Mouse (Mus musculus): ENCODE results near the gene Ltbp3. TPM values are rescaled to one million over a fixed set of nuclear protein-coding genes. Genes with fewer than 3 reads are reported as not detected.
A peak's percentile ranks its signal among the peaks of the same experiment; 100 is the strongest.

Ltbp3 gene
- polyA plus RNA-seq, 1 experiment, result 59.4 TPM

DNA sequence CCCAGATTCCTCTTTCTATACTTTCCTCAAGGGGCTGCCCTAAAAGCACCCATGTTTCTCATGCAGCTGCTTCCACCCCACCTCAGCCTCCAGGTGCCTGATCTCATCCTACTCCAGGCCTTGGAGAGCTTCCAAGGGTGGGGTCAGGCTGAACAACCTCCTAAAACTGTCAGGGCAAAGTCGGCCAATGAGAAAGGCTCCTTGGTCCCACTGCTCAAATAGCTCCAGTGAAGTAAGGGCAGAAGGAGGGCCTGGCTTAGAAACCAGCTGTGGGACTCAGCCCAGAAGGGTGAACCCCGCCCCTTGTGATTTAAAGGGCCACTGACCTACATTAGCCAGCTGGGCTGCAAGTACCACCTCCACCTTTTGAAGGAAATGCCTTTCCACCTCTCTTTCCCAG lies 27.0 kb upstream of the Ltbp3 start:
- Histone ChIP-seq H3K4me1 (ENCODE audit: control insufficient read depth, insufficient read depth, insufficient read length, low read length) (peaks cover 7% of the 10 kb centered on the region), H3K27ac (replicated peaks; ENCODE audit: low read depth, low read length) (peak overlapping the region; percentile 32), H3K4me3 (ENCODE audit: insufficient read depth, low read depth, low read length) (no peak overlapping the region)

DNA sequence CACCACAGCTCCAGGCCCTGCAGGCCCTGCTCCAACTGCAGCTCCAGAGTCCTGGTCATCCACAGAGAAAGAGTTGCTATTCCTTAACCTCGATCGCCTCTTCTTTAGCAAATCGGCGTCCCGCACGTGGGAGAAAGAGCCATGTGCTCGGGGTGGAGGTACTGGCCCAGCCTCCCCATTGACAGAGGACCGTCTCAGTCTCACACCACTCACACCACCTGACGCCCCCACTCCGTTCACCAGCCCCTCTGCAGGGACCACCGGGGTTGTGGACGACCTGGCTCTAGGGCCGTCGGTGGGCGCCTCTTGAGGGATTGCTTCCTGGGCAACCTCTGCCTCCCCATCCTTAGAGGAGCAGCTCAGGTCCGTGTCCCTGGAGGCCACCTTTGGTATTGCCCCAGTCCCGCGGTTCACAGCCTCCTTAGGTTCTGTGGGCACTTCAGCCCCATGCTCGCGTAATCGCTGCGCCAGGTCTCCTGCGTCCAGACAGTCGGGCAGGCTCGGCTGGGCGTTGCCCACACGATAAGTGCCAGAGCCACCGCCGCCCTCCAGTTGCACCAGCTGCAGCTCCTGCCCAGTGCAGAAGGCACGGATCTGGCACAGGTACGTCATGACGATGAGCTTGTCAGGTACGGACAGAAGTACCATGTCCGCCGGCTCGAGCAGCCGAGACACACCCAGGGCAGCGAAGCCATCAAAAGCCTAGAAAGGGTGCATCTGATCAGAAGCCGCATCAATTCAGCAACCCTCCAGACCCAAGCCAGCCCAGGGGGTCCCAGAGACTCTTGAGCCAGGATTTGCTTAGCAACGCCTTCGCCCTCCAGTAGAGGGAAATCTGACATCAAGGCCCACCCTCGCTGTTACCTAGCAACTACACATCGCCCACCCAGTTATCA lies 24.7 kb upstream of the Ltbp3 start:
- H3K27ac ChIP-seq (replicated peaks; ENCODE audit: low read depth, low read length), result no peak overlapping the region

DNA sequence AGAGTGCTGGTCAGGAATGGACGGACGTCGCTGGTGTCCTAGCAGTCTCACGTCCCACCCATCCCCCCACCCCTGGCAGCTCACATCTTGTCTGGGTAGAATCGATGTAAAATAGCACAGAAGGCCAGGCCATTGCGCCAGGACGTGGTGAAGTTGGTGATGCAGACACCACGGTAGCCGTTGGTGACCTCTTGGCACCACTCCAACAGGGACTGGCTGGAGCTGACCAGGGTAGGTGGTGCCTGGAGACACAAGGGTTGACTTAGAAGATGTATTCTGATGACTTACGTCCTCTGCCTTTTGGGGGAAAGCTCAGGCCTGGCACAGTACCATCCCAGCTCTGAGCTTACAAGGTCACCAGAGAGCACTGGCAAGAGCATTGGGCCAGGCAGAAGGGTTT lies 23.7 kb upstream of the Ltbp3 start:
- Histone ChIP-seq H3K4me1 (ENCODE audit: control insufficient read depth, insufficient read depth, insufficient read length, low read length) (peaks cover 4% of the 10 kb centered on the region), H3K4me3 (ENCODE audit: insufficient read depth, low read depth, low read length) (no peak overlapping the region), H3K27ac (replicated peaks; ENCODE audit: low read depth, low read length) (no peak overlapping the region)

More for the DNA sequence above, 24.7 kb upstream of the Ltbp3 start:
- Histone ChIP-seq H3K4me1 (ENCODE audit: control insufficient read depth, insufficient read depth, insufficient read length, low read length) (peaks cover 7% of the 10 kb centered on the region), H3K4me3 (ENCODE audit: insufficient read depth, low read depth, low read length) (no peak overlapping the region)

DNA sequence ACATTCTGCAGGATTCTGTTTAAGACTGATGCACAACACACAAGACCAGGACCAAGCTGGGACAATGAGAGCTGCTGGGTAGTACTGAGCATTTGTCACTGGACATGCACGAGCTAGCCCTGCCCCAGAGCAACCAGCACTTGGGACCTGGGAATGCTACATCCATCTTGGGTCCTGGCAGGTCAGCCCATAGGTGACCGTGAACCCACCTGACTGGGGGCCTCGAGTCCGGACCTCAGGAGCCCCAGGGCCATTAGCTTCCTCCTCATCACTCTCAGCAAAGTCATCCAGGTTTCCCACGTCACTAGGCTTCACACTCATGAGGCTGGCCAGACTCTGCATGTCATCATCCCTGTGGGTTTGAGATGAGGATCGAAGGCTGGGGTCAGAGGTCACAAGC lies 19.5 kb upstream of the Ltbp3 start:
- peaks cover 6% of the 10 kb centered on the region for H3K4me1 ChIP-seq (ENCODE audit: control insufficient read depth, insufficient read depth, insufficient read length, low read length)
- H3K27ac ChIP-seq (replicated peaks; ENCODE audit: low read depth, low read length), result no peak overlapping the region

DNA sequence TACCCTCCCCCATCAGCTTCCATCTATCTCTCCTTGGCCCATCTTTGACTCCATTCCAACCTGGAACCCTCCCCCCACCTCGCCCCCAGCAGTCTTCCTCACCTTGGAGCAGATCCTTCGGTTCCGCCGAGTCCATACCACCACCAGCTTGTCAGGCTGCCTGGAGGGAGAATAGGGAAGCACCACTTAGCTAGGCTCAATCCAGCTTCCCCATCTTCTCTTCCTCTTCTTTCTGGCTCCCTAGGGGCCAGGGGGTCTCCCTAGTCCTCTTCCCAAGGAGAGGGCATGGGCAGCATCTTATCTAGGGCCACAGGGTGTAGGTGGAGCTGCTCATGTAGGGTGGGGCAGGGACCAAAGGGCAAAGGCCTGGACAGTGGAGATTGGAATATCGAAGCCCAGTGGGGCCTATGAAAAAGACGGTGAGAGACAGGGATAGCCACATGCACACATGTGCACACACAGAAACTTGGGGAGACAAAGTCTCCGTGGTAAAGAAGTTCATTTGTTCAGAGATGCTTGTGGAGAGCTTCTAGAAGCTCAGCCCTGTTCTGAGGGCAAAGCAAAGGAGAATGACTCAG lies 17.8 kb upstream of the Ltbp3 start:
- Histone ChIP-seq H3K4me3 (ENCODE audit: insufficient read depth, low read depth, low read length) (no peak overlapping the region), H3K27ac (replicated peaks; ENCODE audit: low read depth, low read length) (no peak overlapping the region), H3K4me1 (ENCODE audit: control insufficient read depth, insufficient read depth, insufficient read length, low read length) (peaks cover 12% of the 10 kb centered on the region)

More for the DNA sequence above, 19.5 kb upstream of the Ltbp3 start:
- H3K4me3 ChIP-seq (ENCODE audit: insufficient read depth, low read depth, low read length), result no peak overlapping the region

DNA sequence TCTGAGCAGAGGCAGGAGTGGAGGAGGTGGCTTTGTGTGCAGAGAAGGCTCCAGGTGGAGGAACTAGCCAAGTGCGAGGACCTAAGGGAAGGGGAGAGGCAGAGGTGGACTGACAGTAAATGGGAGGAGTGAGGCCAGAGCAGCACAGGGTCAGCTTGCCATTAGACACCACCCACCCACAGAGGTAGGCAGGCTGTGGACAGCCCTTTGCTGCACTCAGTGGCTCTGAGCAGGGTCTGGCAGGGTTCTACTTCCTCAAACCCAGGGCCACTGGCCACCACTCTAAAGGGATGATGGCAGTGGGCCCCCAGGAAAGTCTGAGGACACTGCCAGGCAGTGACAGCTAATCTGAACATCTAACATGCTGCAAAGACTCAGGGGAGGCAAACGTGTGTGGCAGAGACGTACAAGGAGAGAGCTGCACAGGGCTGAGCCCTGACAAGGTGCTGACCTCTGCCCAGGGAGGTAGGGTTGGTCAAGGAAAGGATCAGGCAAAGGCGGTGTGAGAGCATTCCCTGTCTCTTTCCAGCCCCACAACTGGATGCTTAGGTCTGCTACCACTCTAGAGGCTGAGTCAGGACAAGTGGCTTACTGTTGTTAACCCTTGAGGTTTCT lies 16.7 kb upstream of the Ltbp3 start:
- peak overlapping the region; percentile 82 for H3K4me3 ChIP-seq (ENCODE audit: insufficient read depth, low read depth, low read length)

DNA sequence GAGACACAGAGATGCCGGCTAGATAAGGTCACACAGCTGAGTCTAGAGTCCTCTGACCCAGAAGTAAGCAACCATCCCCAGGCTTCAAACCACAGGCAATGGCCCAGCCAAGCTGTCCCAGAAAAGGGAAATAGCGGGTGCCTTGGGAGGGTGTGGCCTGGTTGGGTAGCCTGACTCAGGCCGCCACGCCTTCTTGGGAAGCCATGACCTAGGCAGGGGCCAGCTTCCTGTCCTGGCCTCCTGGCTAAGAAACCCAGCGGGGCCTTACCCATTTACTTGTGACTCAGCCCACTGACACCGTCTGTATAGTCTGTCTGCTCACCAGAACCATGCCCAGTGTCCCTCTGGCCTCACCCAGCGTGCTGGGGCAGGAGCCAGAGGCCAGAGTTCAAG lies 16.2 kb upstream of the Ltbp3 start:
- H3K27ac ChIP-seq (replicated peaks; ENCODE audit: low read depth, low read length), result peak overlapping the region; percentile 94
- H3K4me3 ChIP-seq (ENCODE audit: insufficient read depth, low read depth, low read length), result peak overlapping the region; percentile 82
- peaks cover 13% of the 10 kb centered on the region for H3K4me1 ChIP-seq (ENCODE audit: control insufficient read depth, insufficient read depth, insufficient read length, low read length)

More for the DNA sequence above, 16.7 kb upstream of the Ltbp3 start:
- peak overlapping the region; percentile 82 for H3K27ac ChIP-seq (replicated peaks; ENCODE audit: low read depth, low read length)
- peaks cover 13% of the 10 kb centered on the region for H3K4me1 ChIP-seq (ENCODE audit: control insufficient read depth, insufficient read depth, insufficient read length, low read length)

DNA sequence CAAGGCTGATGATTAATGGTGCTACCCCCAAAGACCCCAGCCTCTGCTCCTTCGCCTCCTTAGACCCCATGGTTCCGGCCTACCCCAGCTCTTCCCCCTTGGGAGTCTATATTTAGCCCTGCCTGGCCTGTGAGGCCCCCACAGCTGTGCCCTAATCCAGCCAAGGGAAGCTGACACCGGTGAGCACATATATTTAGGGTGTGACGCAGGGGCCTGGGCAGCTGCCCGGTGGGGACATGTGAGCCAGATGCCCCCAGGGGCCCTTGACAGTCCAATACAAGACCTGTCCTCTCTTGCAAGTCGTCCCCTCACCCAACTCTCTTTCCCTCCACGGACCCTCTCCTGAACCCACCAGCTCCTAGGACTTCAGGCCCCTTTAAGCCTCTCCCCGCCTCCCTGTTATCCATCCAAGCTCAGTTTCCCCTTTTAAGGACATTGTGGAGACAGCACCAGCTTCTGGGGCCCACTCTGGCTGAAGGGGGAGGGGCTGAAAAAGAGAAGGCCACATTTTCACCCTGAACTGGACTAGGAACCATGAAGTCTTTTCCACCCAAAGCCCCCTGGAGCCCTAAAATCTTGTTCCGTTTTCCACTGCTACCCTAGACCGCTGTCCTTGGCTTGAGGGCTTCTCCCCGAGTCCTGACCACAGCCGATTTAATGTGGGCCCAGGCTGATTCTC lies 15.5 kb upstream of the Ltbp3 start:
- peak overlapping the region; percentile 94 for H3K27ac ChIP-seq (replicated peaks; ENCODE audit: low read depth, low read length)
- H3K4me1 ChIP-seq (ENCODE audit: control insufficient read depth, insufficient read depth, insufficient read length, low read length), result peaks cover 13% of the 10 kb centered on the region
- H3K4me3 ChIP-seq (ENCODE audit: insufficient read depth, low read depth, low read length), result peak overlapping the region; percentile 82

DNA sequence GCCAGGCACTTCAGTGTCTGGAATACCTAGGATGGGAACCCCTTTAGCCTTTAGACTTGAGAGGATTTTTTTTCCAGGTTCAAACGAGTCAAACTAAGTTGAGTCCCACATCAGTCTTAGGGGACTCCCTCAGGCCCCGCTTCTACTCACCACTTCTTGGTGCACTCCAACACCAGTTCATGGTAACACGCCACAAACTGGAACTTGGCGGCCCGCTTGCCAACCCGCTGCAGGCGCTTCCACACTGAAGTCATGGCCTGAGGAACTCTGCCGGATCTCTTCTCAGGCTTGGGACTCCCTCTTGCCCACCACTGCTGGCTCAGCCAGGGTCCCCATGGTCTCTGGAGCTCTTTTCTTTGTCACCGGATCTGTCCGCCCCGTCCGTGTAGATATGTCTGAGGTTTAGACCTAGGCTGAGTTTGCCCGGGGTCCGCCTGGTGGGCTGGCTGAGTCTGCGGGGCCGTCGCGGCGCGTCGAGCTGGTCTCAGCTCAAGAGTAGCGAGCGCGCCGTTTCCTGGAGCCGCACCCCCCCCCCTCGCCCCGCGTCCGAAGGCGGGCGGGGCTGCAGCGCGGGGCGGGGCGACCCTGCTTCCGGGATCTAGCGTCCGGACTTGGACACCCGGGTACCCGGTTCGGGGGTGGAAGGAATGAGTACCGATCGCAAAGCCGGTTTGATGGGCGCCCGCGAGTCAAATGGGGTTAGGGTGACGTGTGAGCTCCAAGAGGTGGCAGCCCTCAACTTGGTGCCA lies 14.8 kb upstream of the Ltbp3 start, which contains the start of gene Ehbp1l1:
Gene Ehbp1l1 (minus strand): TSS at position 551 of the 749 bp plus-strand sequence.
- peaks cover 14% of the 10 kb centered on the region for H3K4me1 ChIP-seq (ENCODE audit: control insufficient read depth, insufficient read depth, insufficient read length, low read length)
- peak within 1 kb of the TSS; percentile 82 for H3K4me3 ChIP-seq (ENCODE audit: insufficient read depth, low read depth, low read length)

DNA sequence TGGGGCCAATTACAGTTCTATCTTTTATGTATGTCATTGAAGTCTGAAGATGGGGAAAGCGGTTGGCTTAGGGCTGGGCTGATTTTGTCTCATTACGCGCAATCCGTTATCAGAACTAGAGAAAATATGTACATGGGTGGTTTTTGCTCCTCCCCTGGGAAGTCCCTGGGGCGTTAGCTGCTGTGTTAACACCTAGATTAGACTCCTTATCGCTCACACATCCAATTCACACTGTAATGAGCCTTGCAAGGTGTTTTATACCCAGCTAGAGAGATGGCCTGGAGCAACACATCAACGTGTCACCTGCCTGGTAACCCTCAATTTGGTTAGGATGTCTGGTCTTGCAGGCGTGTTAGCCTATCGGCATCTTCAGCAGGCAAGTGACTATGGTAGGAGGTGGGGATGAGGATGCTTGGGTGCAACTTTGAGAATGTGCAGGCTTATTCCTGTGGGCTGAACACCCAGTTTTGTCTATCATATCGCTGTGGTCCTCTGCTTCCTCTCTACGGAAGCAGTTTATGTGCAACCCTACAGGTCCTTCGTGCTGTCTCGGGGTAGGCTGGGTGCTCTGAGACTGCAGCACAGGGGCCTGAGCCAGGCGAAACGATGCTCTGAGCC lies 13.6 kb upstream of the Ltbp3 start:
- Histone ChIP-seq H3K27ac (replicated peaks; ENCODE audit: low read depth, low read length) (peak overlapping the region; percentile 61), H3K4me1 (ENCODE audit: control insufficient read depth, insufficient read depth, insufficient read length, low read length) (peaks cover 17% of the 10 kb centered on the region), H3K4me3 (ENCODE audit: insufficient read depth, low read depth, low read length) (peak overlapping the region; percentile 82)

More for the DNA sequence above, 14.8 kb upstream of the Ltbp3 start, which contains the start of gene Ehbp1l1:
- peak within 1 kb of the TSS; percentile 94 for H3K27ac ChIP-seq (replicated peaks; ENCODE audit: low read depth, low read length)

DNA sequence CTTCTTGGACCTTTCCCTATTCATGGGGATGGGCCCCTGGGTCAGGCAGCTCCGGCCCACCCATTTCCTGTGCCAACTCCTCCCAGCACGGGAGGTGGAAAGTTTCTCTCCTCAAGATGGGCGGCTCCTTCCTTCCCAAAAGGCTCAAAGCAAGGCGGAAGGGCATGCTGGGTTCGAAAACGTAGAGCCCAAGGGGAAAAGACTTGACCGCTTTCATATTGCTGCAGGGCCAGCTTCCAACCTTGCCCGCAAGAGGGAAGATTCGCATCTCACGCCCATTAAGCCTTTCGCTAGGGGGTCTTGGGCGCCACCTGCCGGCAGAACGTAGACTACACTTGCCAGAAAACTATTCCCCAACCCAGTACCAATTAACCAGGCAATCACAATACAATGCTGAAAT lies 13.0 kb upstream of the Ltbp3 start:
- Histone ChIP-seq H3K4me3 (ENCODE audit: insufficient read depth, low read depth, low read length) (peak overlapping the region; percentile 82), H3K27ac (replicated peaks; ENCODE audit: low read depth, low read length) (peak overlapping the region; percentile 61), H3K4me1 (ENCODE audit: control insufficient read depth, insufficient read depth, insufficient read length, low read length) (peaks cover 17% of the 10 kb centered on the region)

DNA sequence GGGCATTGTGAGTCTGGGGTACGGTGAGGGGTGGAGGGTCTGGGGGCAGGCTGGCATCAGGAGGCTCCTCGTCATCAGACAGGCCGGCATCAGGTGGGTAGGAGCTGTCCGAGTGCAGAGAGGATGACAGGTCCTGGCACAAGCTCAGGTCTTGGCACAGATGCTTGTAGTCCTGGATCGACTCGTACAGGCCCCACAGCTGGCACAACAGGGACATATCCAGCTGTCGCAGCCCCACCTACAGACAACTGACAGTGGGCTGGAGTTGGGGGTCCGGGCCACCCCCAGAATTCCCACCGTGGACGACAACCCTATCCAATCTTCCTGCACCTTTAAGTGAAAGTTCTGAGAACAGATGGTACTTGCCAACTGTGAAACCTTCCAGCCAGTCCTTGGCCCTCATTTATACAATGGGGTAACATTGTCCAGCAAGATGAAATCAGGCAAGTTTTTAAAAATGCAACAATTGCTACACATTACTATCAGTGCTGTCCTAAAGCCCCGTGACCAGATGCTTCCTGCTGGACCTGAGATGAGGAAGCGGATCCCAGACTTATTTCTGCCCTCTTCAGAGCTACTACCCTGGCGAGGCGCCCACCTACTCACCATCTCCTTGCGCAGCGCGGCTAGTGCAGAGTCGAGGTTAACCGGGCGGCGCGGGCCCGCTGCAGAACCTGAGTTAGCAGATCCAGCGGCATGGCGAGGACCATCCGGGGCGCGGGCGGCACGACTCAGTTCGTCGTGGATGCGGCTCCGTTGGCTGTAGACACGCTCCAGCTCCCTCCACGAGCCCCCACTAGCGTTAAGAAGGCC lies 11.9 kb upstream of the Ltbp3 start:
- H3K4me3 ChIP-seq (ENCODE audit: insufficient read depth, low read depth, low read length), result peak overlapping the region; percentile 82
- peaks cover 16% of the 10 kb centered on the region for H3K4me1 ChIP-seq (ENCODE audit: control insufficient read depth, insufficient read depth, insufficient read length, low read length)
- H3K27ac ChIP-seq (replicated peaks; ENCODE audit: low read depth, low read length), result peak overlapping the region; percentile 73

DNA sequence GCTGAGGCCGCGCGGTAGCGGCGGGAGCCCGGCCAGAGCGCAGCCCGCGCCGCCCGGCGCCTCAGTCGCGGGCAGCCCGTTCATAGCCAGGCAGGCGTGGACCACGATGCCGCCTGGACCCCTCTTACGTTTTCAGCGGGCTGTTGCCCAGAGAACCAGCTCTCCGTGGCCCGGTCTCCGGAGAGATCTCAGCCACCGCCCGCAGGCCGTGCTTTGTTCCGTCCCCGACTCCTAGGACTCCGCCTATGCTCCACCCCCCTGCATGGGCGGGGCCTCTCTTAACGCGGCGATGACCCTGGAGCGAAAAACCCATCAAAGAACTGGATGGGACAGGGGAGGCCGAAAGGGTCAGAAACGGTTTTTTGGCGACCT lies 11.3 kb upstream of the Ltbp3 start, which contains the start of gene Fam89b:
Gene Fam89b (minus strand): TSS at position 210 of the 372 bp plus-strand sequence.
- Histone ChIP-seq H3K4me3 (ENCODE audit: insufficient read depth, low read depth, low read length) (peak within 1 kb of the TSS; percentile 82), H3K4me1 (ENCODE audit: control insufficient read depth, insufficient read depth, insufficient read length, low read length) (peaks cover 11% of the 10 kb centered on the region), H3K27ac (replicated peaks; ENCODE audit: low read depth, low read length) (peak within 1 kb of the TSS; percentile 73)
